Mouse (Mus musculus): Measurements from ENCODE around the gene Cd200. TPM values are rescaled to one million over a fixed set of nuclear protein-coding genes. Genes with fewer than 3 reads are reported as not detected.
A peak's percentile ranks its signal among the peaks of the same experiment; 100 is the strongest.
"Not testable (repeated sequence)": the region's sequence is repeated elsewhere in the genome, so short reads cannot be mapped to it uniquely, and the experiment has no call there.

Gene Cd200
- total RNA-seq, 2 experiments from 2014 or later: 83.8 to 94.1 TPM

GRCm38 (mm10) chr16:45378959-45379358, 29.9 kb downstream of the Cd200 start:
- intact Hi-C loops (cut with DNase I): no loop called here
- no peak for DNase-seq

GRCm38 (mm10) chr16:45378147-45378943, 30.5 kb downstream of the Cd200 start:
- intact Hi-C loops (cut with DNase I): no loop called here

GRCm38 (mm10) chr16:45377332-45377731, 31.5 kb downstream of the Cd200 start:
- intact Hi-C loops (cut with DNase I): loop anchor here (2.0 kb wide), 1 partner anchor 31 kb away; no protein-coding TSS in a partner anchor
- no peak for DNase-seq

More at GRCm38 (mm10) chr16:45378147-45378943, 30.5 kb downstream of the Cd200 start:
- DNase-seq: no peak

- intact Hi-C loops (cut with DNase I): loop anchor here (2.0 kb wide), 1 partner anchor 30 kb away; no protein-coding TSS in a partner anchor
- DNase-seq: no peak
Observed at GRCm38 (mm10) chr16:45376812-45377211, 32.0 kb downstream of the Cd200 start.

- intact Hi-C loops (cut with DNase I): loop anchor here (2.0 kb wide), 1 partner anchor 29 kb away; no protein-coding TSS in a partner anchor
Observed at GRCm38 (mm10) chr16:45376294-45376693, 32.6 kb downstream of the Cd200 start.

GRCm38 (mm10) chr16:45375506-45376225, 33.2 kb downstream of the Cd200 start:
- DNase-seq: no peak
- intact Hi-C loops (cut with DNase I): loop anchor here (2.0 kb wide), 1 partner anchor 29 kb away; no protein-coding TSS in a partner anchor

More at GRCm38 (mm10) chr16:45376294-45376693, 32.6 kb downstream of the Cd200 start:
- no peak for DNase-seq

GRCm38 (mm10) chr16:45374074-45374473, 34.8 kb downstream of the Cd200 start:
- DNase-seq: no peak
- intact Hi-C loops (cut with DNase I): no loop called here

GRCm38 (mm10) chr16:45371076-45371475, 37.8 kb downstream of the Cd200 start:
- no peak for DNase-seq
- intact Hi-C loops (cut with DNase I): loop anchor here (2.0 kb wide), 1 partner anchor 38 kb away; the partner anchor contains the start of gene Cd200

- intact Hi-C loops (cut with DNase I): no loop called here
- peak in 1 of 2 experiments; percentile 23 for DNase-seq
Observed at GRCm38 (mm10) chr16:45369285-45369965, 39.4 kb downstream of the Cd200 start.

GRCm38 (mm10) chr16:45366111-45366510, 42.7 kb downstream of the Cd200 start:
- no peak for DNase-seq
- intact Hi-C loops (cut with DNase I): no loop called here

- intact Hi-C loops (cut with DNase I): no loop called here
- DNase-seq: no peak
Observed at GRCm38 (mm10) chr16:45365353-45365752, 43.5 kb downstream of the Cd200 start.

GRCm38 (mm10) chr16:45364627-45365026, 44.2 kb downstream of the Cd200 start:
- intact Hi-C loops (cut with DNase I): no loop called here
- no peak for DNase-seq

GRCm38 (mm10) chr16:45363480-45364045, 45.3 kb downstream of the Cd200 start:
- DNase-seq: no peak
- intact Hi-C loops (cut with DNase I): no loop called here

GRCm38 (mm10) chr16:45361450-45361849, 47.4 kb downstream of the Cd200 start:
- intact Hi-C loops (cut with DNase I): no loop called here
- no peak for DNase-seq

GRCm38 (mm10) chr16:45358441-45358840, 50.4 kb downstream of the Cd200 start:
- DNase-seq; intact Hi-C loops (cut with DNase I): not testable (repeated sequence)

GRCm38 (mm10) chr16:45357134-45357533, 51.7 kb downstream of the Cd200 start:
- intact Hi-C loops (cut with DNase I): no loop called here
- DNase-seq: no peak

GRCm38 (mm10) chr16:45352875-45353274, 56.0 kb downstream of the Cd200 start:
- DNase-seq: no peak
- intact Hi-C loops (cut with DNase I): no loop called here

GRCm38 (mm10) chr16:45350767-45351166, 58.1 kb downstream of the Cd200 start:
- intact Hi-C loops (cut with DNase I): no loop called here
- no peak for DNase-seq

GRCm38 (mm10) chr16:45349523-45350298, 59.1 kb downstream of the Cd200 start:
- DNase-seq: peak in 1 of 2 experiments; percentile 46

GRCm38 (mm10) chr16:45348238-45348637, 60.6 kb downstream of the Cd200 start:
- intact Hi-C loops (cut with DNase I); DNase-seq: not testable (repeated sequence)

More at GRCm38 (mm10) chr16:45349523-45350298, 59.1 kb downstream of the Cd200 start:
- intact Hi-C loops (cut with DNase I): no loop called here

Measured in heart, postnatal 10 days (tissue).